ENCODE assay signal across 15 mouse cellular contexts in genomic region chr2:34965806-34966205, GRCm38 (mm10). TPM values are rescaled to one million over a fixed set of nuclear protein-coding genes. Genes with fewer than 3 reads are reported as not detected.
DNase-seq lines count a peak whose midpoint lies in the region; ATAC-seq and TF ChIP-seq lines count a peak whose summit lies in the region.
"Had no signal": no experiment of that assay in that cellular context is flagged by ENCODE, and none has a peak within 500 bp of the region (broad histone marks: within the 10 kb centered on the region; RNA-seq: fewer than 3 reads in every experiment).

No protein-coding gene starts in this region.

- ATAC-seq in CD4-positive, CD25-positive, alpha-beta regulatory T cell, adult 4 months: no peak
- no peak for ATAC-seq in kidney, embryonic 15.5 days (replicated peaks; ENCODE audit: low FRiP score)
- ATAC-seq: forebrain, embryonic 16.5 days; hindbrain, embryonic 16.5 days had no signal

- 73% methylated on average over 8 of the region's 8 CpGs for WGBS in kidney, embryonic 15.5 days
- WGBS in bone marrow, adult 2 months: 63% methylated on average over 8 of the region's 8 CpGs

- no peaks in the 10 kb centered on the region for H3K27me3 ChIP-seq in kidney, embryonic 15.5 days

- no peaks in the 10 kb centered on the region for H3K9me3 ChIP-seq in kidney, embryonic 15.5 days (replicated peaks)

- no peaks in the 10 kb centered on the region for H3K36me3 ChIP-seq in kidney, embryonic 15.5 days

- H3K4me2 ChIP-seq in kidney, embryonic 15.5 days: no peak overlapping the region

- no peak overlapping the region for H3K4me3 ChIP-seq in kidney, embryonic 15.5 days (replicated peaks)
- H3K4me3 ChIP-seq in bone marrow, adult 2 months (replicated peaks; ENCODE audit: control insufficient read depth, low read depth, low read length): no peak overlapping the region

- H3K9ac ChIP-seq in kidney, embryonic 15.5 days: no peak overlapping the region
- H3K9ac ChIP-seq: liver, embryonic 14.5 days had no signal

- peaks cover 54% of the 10 kb centered on the region for H3K4me1 ChIP-seq in kidney, embryonic 15.5 days
- peaks cover 6% of the 10 kb centered on the region; the same call in 1 of the 2 replicates for H3K4me1 ChIP-seq in bone marrow, adult 2 months (ENCODE audit: control insufficient read depth, insufficient read depth, low read length)

- TF ChIP-seq POLR2A in bone marrow, adult 2 months (IDR thresholded peaks at IDR 0.05; ENCODE audit: borderline replicate concordance, control insufficient read depth, low read depth, low read length): no peak

- peak; percentile 44 for DNase-seq in CD4-positive, CD25-positive, alpha-beta regulatory T cell, adult 2 months (ENCODE audit: low read depth, low spot score)
- DNase-seq in kidney, postnatal 4 days: no peak
- peak; percentile 61 for DNase-seq in thymus, postnatal 14 days
- DNase-seq in left cerebral cortex, adult 11 months (ENCODE audit: low spot score): no peak
- DNase-seq in layer of hippocampus, adult 9-10 months (ENCODE audit: low spot score): no peak
- DNase-seq: cerebellum, adult 18-20 months; cerebellum, postnatal 36 days; left cerebral cortex, postnatal 4 days had no signal

- no peak for TF ChIP-seq CTCF in bone marrow, adult 2 months (IDR thresholded peaks at IDR 0.05; ENCODE audit: control insufficient read depth, insufficient read depth, low read length)

- H3K27ac ChIP-seq in kidney, embryonic 15.5 days: peak overlapping the region; percentile 63; the same call in 1 of the 2 replicates
- peak overlapping the region; percentile 16; the same call in 1 of the 2 replicates for H3K27ac ChIP-seq in bone marrow, adult 2 months (ENCODE audit: control insufficient read depth, insufficient read depth, low read depth, low read length, poor library complexity)
- H3K27ac ChIP-seq: liver, embryonic 14.5 days had no signal

RNA-seq across cellular contexts. Expression of gene Traf1, which starts 4.2 kb away (rescaled TPM):
- polyA plus RNA-seq in CD4-positive, CD25-positive, alpha-beta regulatory T cell, adult 4 months (2017; shearing (Covaris generic)): 100 to 1,000 TPM; 300 to 441 TPM
- polyA plus RNA-seq in kidney, embryonic 15.5 days (2015; fragmentation: Nextera tagmentation; extraction: Ambion mirVana): 23.2 and 25.4 TPM in 2 replicates
- 6.7 and 9.8 TPM in 2 replicates for polyA plus RNA-seq in bone marrow, adult 2 months (2011; ENCODE audit: insufficient read depth, insufficient read length, low replicate concordance, missing spikeins)
- polyA plus RNA-seq: neural tube, embryonic 11.5 days had no signal

RNA-seq across cellular contexts. Expression of gene Phf19, which starts 52.0 kb away (rescaled TPM):
- polyA plus RNA-seq in CD4-positive, CD25-positive, alpha-beta regulatory T cell, adult 4 months (2017; shearing (Covaris generic)): 1 to 10 TPM; 1.9 TPM
- 24.6 and 26.3 TPM in 2 replicates for polyA plus RNA-seq in kidney, embryonic 15.5 days (2015; fragmentation: Nextera tagmentation; extraction: Ambion mirVana)
- 2.5 and 7.1 TPM in 2 replicates for polyA plus RNA-seq in bone marrow, adult 2 months (2011; ENCODE audit: insufficient read depth, insufficient read length, low replicate concordance, missing spikeins)

Comparison
In these comparisons a context has a peak if more than half of its experiments do, and no peak if none do; other contexts are left out.
1. DNase-seq: peak in CD4-positive, CD25-positive, alpha-beta regulatory T cell, adult 2 months (single experiment) and thymus, postnatal 14 days (single experiment); none in kidney, postnatal 4 days (0 of 2), left cerebral cortex, adult 11 months (single experiment) and layer of hippocampus, adult 9-10 months (single experiment).
2. RNA of gene Traf1, which starts 4.2 kb away (polyA plus RNA-seq): 300 to 441 TPM in CD4-positive, CD25-positive, alpha-beta regulatory T cell, adult 4 months; 23.2 to 25.4 TPM in kidney, embryonic 15.5 days and 6.7 to 9.8 TPM in bone marrow, adult 2 months; every median in the first group is over 10 times any median in the second.